Mouse (Mus musculus): ENCODE data around the gene Rps6kb1. TPM values are rescaled to one million over a fixed set of nuclear protein-coding genes. Genes with fewer than 3 reads are reported as not detected.
A peak's percentile ranks its signal among the peaks of the same experiment; 100 is the strongest.

Gene Rps6kb1
- polyA plus RNA-seq, 1 experiment from 2014 or later: 56.8 TPM

DNA sequence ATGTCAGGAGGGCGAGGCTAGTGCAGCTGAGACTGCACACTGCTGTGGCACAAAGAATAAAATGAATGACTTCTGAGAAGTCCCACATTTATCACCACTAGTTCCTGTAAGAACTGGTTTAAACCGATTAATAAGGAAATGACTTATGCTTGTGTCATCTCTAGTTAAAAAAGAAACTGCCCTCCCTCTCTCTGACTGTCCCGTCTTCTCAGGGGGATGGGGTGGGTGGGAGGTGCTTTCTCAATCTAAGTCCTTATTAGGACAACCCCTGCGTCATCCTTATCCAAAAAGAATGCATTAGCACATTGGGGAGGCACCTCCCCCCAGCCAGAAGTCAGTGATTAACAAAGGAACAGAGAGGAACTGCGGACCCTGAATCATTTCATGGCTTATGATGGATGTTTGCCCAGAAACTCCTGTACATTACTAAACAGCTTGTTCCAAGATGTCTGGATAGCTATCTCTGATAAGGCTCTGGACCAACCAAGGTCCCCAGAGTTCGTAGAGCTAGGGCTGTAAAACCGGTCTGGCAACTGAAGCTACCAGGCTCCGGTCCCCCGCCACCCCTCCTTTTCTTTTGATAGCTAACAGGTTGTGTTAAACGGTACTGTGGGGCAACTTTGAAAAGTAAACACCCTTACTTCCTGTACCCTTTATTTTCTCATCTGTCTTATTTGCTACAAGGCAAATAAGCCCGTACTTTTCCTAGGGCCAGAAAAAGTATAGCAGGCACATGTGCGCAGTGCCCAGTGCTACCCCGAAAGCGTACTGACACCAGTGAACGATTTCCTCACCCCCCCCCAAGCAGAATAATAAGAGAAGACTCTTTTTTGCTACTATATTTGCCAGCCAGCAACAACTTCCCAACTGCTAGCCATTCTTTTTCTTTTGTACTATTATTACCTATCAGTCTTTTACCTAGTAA is 42.5 kb upstream of the Rps6kb1 start:
- no peaks in the 10 kb centered on the region for H3K27me3 ChIP-seq (replicated peaks; ENCODE audit: control insufficient read depth, insufficient read depth, low read length)
- peak overlapping the region; percentile 70 for H3K4me3 ChIP-seq (ENCODE audit: low read length)
- H3K27ac ChIP-seq (ENCODE audit: low read length): peak overlapping the region; percentile 99
- peak overlapping the region; percentile 91 for H3K9ac ChIP-seq (ENCODE audit: low read depth, low read length)
- 3% methylated on average over 15 of the region's 15 CpGs for WGBS
- no peaks in the 10 kb centered on the region for H3K36me3 ChIP-seq (ENCODE audit: control insufficient read depth, insufficient read depth, low read length)
- no peaks in the 10 kb centered on the region for H3K9me3 ChIP-seq (ENCODE audit: control insufficient read depth, low read length)
- ATAC-seq: peak; percentile 94
- peaks cover 17% of the 10 kb centered on the region for H3K4me1 ChIP-seq (ENCODE audit: control insufficient read depth, insufficient read depth, low read length)
- H3K4me2 ChIP-seq (ENCODE audit: low read depth, low read length): peak overlapping the region; percentile 62

DNA sequence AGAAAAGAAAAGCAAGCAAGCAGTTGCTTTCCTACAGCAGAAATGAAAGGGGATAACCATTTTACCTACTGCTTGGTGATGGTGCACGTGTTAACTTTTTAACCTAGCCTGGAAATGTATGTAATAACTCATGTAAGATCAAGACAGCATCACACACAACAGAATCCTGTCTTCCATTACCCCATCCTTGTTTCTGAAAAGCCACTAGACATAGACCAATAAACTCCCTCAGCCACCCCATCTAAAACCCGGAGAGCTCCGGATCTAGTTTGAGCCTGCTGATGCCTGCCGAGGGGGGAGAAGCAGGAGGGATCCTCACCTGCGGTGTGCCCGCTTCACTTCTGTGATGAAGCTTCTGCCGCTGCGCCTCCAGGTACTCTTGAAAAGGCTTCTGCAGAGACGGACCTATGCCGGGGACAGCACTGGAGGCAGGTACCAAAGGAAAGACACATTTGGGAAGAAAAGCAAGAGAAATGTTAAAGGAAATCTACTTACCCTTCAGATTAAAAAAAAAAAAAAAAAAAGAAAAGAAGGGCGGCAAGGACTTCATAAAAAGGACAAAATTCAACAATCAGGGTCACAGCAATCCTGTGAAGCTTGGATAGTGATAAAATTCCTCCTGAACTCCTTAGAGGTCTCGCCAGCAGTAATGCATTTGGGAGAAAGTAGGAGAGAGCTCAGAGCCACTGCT is 41.7 kb upstream of the Rps6kb1 start:
- Histone ChIP-seq H3K27me3 (replicated peaks; ENCODE audit: control insufficient read depth, insufficient read depth, low read length) (no peaks in the 10 kb centered on the region), H3K4me2 (ENCODE audit: low read depth, low read length) (peak overlapping the region; percentile 62), H3K4me3 (ENCODE audit: low read length) (peak overlapping the region; percentile 70), H3K9me3 (ENCODE audit: control insufficient read depth, low read length) (no peaks in the 10 kb centered on the region), H3K9ac (ENCODE audit: low read depth, low read length) (peak overlapping the region; percentile 91), H3K27ac (ENCODE audit: low read length) (peak overlapping the region; percentile 99), H3K4me1 (ENCODE audit: control insufficient read depth, insufficient read depth, low read length) (peaks cover 17% of the 10 kb centered on the region), H3K36me3 (ENCODE audit: control insufficient read depth, insufficient read depth, low read length) (no peaks in the 10 kb centered on the region)
- ATAC-seq: no peak
- WGBS: 9% methylated on average over 12 of the region's 12 CpGs

DNA sequence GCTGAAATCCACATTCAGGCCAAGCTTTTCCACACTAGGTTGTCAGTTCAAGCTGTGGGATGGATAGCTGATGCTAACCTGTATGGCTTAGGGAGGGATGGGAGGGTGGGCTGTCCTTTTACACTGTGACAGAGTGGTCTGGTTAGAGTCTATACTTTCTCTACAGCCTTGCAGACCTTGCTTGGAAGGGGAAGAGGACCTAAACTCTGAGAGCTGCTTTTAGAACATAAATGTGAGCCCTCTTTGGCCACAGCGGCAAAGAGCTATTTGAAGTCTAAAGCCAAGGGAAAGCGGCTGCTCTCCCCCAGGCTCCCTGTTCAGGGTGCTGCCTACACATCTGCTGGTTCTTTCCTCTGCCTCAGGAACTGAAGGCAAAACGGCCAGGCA is 41.0 kb upstream of the Rps6kb1 start:
- Histone ChIP-seq H3K36me3 (ENCODE audit: control insufficient read depth, insufficient read depth, low read length) (no peaks in the 10 kb centered on the region), H3K9ac (ENCODE audit: low read depth, low read length) (peak overlapping the region; percentile 71), H3K27ac (ENCODE audit: low read length) (peak overlapping the region; percentile 90), H3K4me2 (ENCODE audit: low read depth, low read length) (peak overlapping the region; percentile 59), H3K4me1 (ENCODE audit: control insufficient read depth, insufficient read depth, low read length) (peaks cover 19% of the 10 kb centered on the region), H3K27me3 (replicated peaks; ENCODE audit: control insufficient read depth, insufficient read depth, low read length) (no peaks in the 10 kb centered on the region), H3K9me3 (ENCODE audit: control insufficient read depth, low read length) (no peaks in the 10 kb centered on the region), H3K4me3 (ENCODE audit: low read length) (peak overlapping the region; percentile 57)
- WGBS: 15% methylated on average over 3 of the region's 3 CpGs
- ATAC-seq: no peak

- H3K36me3 ChIP-seq (ENCODE audit: control insufficient read depth, insufficient read depth, low read length): no peaks in the 10 kb centered on the region
- no peaks in the 10 kb centered on the region for H3K27me3 ChIP-seq (replicated peaks; ENCODE audit: control insufficient read depth, insufficient read depth, low read length)
- 42% methylated on average over 7 of the region's 7 CpGs for WGBS
- ATAC-seq: no peak
- H3K4me1 ChIP-seq (ENCODE audit: control insufficient read depth, insufficient read depth, low read length): peaks cover 19% of the 10 kb centered on the region
- H3K4me2 ChIP-seq (ENCODE audit: low read depth, low read length): peak overlapping the region; percentile 59
- peak overlapping the region; percentile 90 for H3K27ac ChIP-seq (ENCODE audit: low read length)
- H3K9me3 ChIP-seq (ENCODE audit: control insufficient read depth, low read length): no peaks in the 10 kb centered on the region
- H3K4me3 ChIP-seq (ENCODE audit: low read length): peak overlapping the region; percentile 57
- peak overlapping the region; percentile 71 for H3K9ac ChIP-seq (ENCODE audit: low read depth, low read length)
Measured at GRCm38 (mm10) chr11:86584898-86585597, 40.4 kb upstream of the Rps6kb1 start.

- no peaks in the 10 kb centered on the region for H3K9me3 ChIP-seq (ENCODE audit: control insufficient read depth, low read length)
- peaks cover 25% of the 10 kb centered on the region for H3K4me1 ChIP-seq (ENCODE audit: control insufficient read depth, insufficient read depth, low read length)
- no peaks in the 10 kb centered on the region for H3K27me3 ChIP-seq (replicated peaks; ENCODE audit: control insufficient read depth, insufficient read depth, low read length)
- no peak for ATAC-seq
- peak overlapping the region; percentile 59 for H3K4me2 ChIP-seq (ENCODE audit: low read depth, low read length)
- H3K36me3 ChIP-seq (ENCODE audit: control insufficient read depth, insufficient read depth, low read length): no peaks in the 10 kb centered on the region
- peak overlapping the region; percentile 57 for H3K4me3 ChIP-seq (ENCODE audit: low read length)
- 0 out of 2 replicates have a peak overlapping the region, but pooled peaks have one; percentile 15 for H3K27ac ChIP-seq (ENCODE audit: low read length)
- 70% methylated on average over 14 of the region's 14 CpGs for WGBS
- H3K9ac ChIP-seq (ENCODE audit: low read depth, low read length): peak overlapping the region; percentile 39
Measured at GRCm38 (mm10) chr11:86583990-86584897, 39.6 kb upstream of the Rps6kb1 start.

- Histone ChIP-seq H3K9me3 (ENCODE audit: control insufficient read depth, low read length) (no peaks in the 10 kb centered on the region), H3K4me3 (ENCODE audit: low read length) (no peak overlapping the region), H3K36me3 (ENCODE audit: control insufficient read depth, insufficient read depth, low read length) (no peaks in the 10 kb centered on the region), H3K4me1 (ENCODE audit: control insufficient read depth, insufficient read depth, low read length) (peaks cover 29% of the 10 kb centered on the region), H3K27ac (ENCODE audit: low read length) (no peak overlapping the region), H3K4me2 (ENCODE audit: low read depth, low read length) (no peak overlapping the region), H3K27me3 (replicated peaks; ENCODE audit: control insufficient read depth, insufficient read depth, low read length) (no peaks in the 10 kb centered on the region), H3K9ac (ENCODE audit: low read depth, low read length) (no peak overlapping the region)
- no peak for ATAC-seq
- WGBS: 90% methylated on average over 3 of the region's 3 CpGs
Measured at GRCm38 (mm10) chr11:86583313-86583825, 38.8 kb upstream of the Rps6kb1 start.

DNA sequence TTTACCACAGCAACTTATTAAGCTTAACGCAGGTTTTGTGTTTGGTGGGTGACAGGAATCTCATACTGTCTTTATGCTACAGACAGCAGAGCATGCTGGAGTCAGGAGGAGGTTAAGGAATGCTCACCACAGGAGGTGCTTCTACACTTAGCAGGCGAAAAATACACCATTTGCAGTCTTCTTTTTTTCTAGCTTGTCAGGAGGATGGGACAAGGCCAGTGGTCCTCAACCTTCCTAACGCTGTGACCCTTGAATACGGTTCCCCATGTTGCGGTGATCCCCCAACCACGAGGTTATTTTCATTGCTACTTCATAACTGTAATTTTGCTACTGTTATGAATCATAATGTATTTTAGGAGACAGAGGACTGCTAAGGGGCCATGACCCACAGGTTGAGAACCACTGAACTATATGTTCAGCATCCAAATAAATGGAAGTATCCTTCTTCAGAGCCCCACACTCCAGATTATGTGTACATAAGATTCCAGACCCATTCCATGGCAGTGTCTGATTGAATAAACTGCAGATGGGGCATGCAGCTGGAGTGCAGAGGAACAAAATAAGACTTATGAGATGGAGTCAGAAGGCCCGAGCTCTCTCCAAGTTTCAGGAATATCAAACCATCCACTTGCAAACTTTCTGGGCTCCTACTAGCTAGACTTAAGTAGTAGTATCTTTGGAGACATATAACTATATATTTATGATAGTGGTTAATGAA is 38.1 kb upstream of the Rps6kb1 start:
- H3K27me3 ChIP-seq (replicated peaks; ENCODE audit: control insufficient read depth, insufficient read depth, low read length): no peaks in the 10 kb centered on the region
- no peak overlapping the region for H3K9ac ChIP-seq (ENCODE audit: low read depth, low read length)
- no peaks in the 10 kb centered on the region for H3K36me3 ChIP-seq (ENCODE audit: control insufficient read depth, insufficient read depth, low read length)
- 0 out of 2 replicates have a peak overlapping the region, but pooled peaks have one; percentile 7 for H3K4me2 ChIP-seq (ENCODE audit: low read depth, low read length)
- WGBS: 89% methylated on average over 7 of the region's 7 CpGs
- no peak for ATAC-seq
- peaks cover 30% of the 10 kb centered on the region for H3K4me1 ChIP-seq (ENCODE audit: control insufficient read depth, insufficient read depth, low read length)
- H3K4me3 ChIP-seq (ENCODE audit: low read length): no peak overlapping the region
- H3K27ac ChIP-seq (ENCODE audit: low read length): peak overlapping the region; percentile 97
- H3K9me3 ChIP-seq (ENCODE audit: control insufficient read depth, low read length): no peaks in the 10 kb centered on the region

DNA sequence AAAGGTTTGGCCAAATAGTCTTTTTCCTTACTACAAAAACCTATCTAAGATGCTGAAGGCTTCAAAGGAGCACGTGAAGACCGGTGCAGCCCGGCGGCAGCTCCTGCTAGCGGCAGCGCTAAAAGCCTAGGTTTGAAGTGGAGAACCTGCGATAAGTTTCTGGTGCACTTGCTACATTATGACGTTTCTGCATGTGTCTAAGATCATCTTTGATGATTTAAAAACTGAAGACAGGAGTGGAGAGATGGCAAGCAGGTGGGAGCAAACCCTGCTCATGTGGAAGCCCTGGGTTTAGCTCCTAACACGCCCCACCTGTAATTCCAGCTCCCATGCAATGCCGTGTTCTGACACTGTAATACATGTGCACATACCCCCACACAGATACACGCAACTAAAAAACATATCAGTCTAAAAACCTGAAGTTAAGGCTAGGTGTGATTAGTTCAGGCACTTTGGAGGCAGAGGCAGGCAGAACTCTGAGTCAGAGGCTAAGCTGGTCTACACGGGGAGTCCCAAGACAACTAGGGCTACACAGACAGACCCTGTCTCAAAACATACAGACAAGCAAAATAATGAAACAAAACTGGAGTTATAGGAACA is 37.4 kb upstream of the Rps6kb1 start:
- Histone ChIP-seq H3K27me3 (replicated peaks; ENCODE audit: control insufficient read depth, insufficient read depth, low read length) (no peaks in the 10 kb centered on the region), H3K27ac (ENCODE audit: low read length) (peak overlapping the region; percentile 97), H3K9me3 (ENCODE audit: control insufficient read depth, low read length) (no peaks in the 10 kb centered on the region), H3K4me2 (ENCODE audit: low read depth, low read length) (peak overlapping the region; percentile 49), H3K4me3 (ENCODE audit: low read length) (no peak overlapping the region), H3K9ac (ENCODE audit: low read depth, low read length) (peak overlapping the region; percentile 49), H3K36me3 (ENCODE audit: control insufficient read depth, insufficient read depth, low read length) (no peaks in the 10 kb centered on the region), H3K4me1 (ENCODE audit: control insufficient read depth, insufficient read depth, low read length) (peaks cover 35% of the 10 kb centered on the region)
- WGBS: 79% methylated on average over 12 of the region's 12 CpGs
- ATAC-seq: no peak

Data from intestine, embryonic 16.5 days (tissue).